Mouse (Mus musculus): ENCODE measurements around the gene Ap2a1.

- no peak for TF ChIP-seq POLR2A (IDR thresholded peaks at IDR 0.05; ENCODE audit: insufficient read depth, low read length)
- no peak for TF ChIP-seq CTCF (IDR thresholded peaks at IDR 0.05; ENCODE audit: low read depth, low read length)
- TF ChIP-seq EP300 (IDR thresholded peaks at IDR 0.05; ENCODE audit: insufficient read depth, low read depth, low read length): no peak
Observed at GRCm38 (mm10) chr7:44871181-44871580, 58.1 kb downstream of the Ap2a1 start.
